Mouse (Mus musculus) gastrocnemius, adult 18-20 months (tissue): ENCODE measurements around the gene Kcne3. TPM values are rescaled to one million over a fixed set of nuclear protein-coding genes. Genes with fewer than 3 reads are reported as not detected.

Experiments used
- total RNA-seq, 2 experiments: library from RNA; stranded (reverse); gene quantifications; 2 replicates each; pipeline ENCODE4 v1.2.3; 2021

The Kcne3 gene
- total RNA-seq, 2 experiments from 2014 or later: 0.39 to 0.55 TPM

Other genes with a start within 250 kb of the Kcne3 start
- 1 to 10 TPM; 4.6 to 7.1 TPM for gene Rnf169, start 196.1 kb upstream of the Kcne3 start, total RNA-seq
- 1 to 10 TPM; 1.4 to 1.7 TPM for gene Chrdl2, start 170.3 kb upstream of the Kcne3 start, total RNA-seq
- gene Pold3, start 54.9 kb upstream of the Kcne3 start, total RNA-seq: 1 to 10 TPM; 4.8 to 5.2 TPM
- gene Lipt2, start 17.2 kb upstream of the Kcne3 start, total RNA-seq: 1 to 10 TPM; 3.9 to 4.3 TPM
- 10 to 100 TPM; 18.1 to 19.3 TPM for gene Pgm2l1, start 50.9 kb downstream of the Kcne3 start, total RNA-seq
- under 1 TPM; 0.11 to 0.14 TPM for gene P4ha3, start 109.0 kb downstream of the Kcne3 start, total RNA-seq
- 1 to 10 TPM; 5.5 to 6.1 TPM for gene C2cd3, start 195.7 kb downstream of the Kcne3 start, total RNA-seq
- gene Ppme1, start 195.8 kb downstream of the Kcne3 start, total RNA-seq: 10 to 100 TPM; 22.6 to 24.6 TPM